Mouse (Mus musculus) left cerebral cortex, postnatal 14 days (tissue): ENCODE data around the gene Gm1043. TPM values are rescaled to one million over a fixed set of nuclear protein-coding genes. Genes with fewer than 3 reads are reported as not detected.
A peak's percentile ranks its signal among the peaks of the same experiment; 100 is the strongest.

Source experiments
- DNase-seq, 2 experiments: peaks; one replicate each; pipeline ENCODE4 v3.0.0; 2021 to 2022; ENCODE audit warnings: low spot score in 2 of 2, mixed read lengths in 1 of 2
- intact Hi-C: fragments of 180-260 bp; cut with DNase I; formaldehyde crosslinking; loops from one replicate; pipeline ENCODE4 v1.15.1; 2025
- total RNA-seq, 2 experiments: library from RNA; stranded (reverse); gene quantifications; 2 replicates each; pipeline ENCODE4 v1.2.3; 2021

The Gm1043 gene
- total RNA-seq, 2 experiments from 2014 or later = 26.0 to 28.3 TPM

DNA sequence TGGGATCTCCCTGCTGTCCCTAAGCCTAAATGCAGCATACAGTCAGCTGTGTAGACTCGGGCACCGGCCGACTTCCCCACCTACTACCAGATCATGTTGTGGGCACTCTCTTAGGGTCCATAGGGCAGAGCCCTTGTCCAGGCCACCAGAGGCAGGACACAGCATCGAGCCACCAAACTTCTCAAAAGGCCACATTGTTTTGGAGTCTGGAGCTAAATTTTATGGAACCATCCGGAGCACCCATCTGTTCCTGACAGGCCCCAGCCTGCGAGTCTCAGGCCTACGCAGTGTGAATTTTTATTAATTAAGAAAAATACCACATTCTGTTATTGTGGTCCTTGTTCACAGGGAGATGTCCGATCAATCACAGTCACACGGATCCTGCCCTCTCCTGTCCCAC is 94.7 kb downstream of the Gm1043 start:
- DNase-seq = no peak
- intact Hi-C loops = no loop called here

DNA sequence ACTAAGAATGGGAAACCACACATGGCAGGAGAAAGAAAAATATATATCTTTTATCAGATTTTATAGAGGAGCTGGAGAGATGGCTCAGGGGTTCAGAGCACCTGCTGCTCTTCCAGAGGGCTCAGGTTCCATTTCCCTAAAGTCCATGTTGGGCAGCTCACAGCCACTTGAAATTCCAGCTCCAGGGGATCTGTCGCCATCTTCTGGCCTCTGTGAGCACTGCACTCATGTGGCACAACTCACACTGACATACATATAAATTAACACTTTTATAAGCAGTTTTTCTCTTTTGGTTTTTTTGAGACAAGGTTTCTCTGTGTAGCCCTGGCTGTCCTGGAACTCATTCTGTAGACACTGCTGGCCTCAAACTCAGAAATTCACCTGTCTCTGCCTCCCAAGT is 95.5 kb downstream of the Gm1043 start:
- intact Hi-C loops = no loop called here

DNA sequence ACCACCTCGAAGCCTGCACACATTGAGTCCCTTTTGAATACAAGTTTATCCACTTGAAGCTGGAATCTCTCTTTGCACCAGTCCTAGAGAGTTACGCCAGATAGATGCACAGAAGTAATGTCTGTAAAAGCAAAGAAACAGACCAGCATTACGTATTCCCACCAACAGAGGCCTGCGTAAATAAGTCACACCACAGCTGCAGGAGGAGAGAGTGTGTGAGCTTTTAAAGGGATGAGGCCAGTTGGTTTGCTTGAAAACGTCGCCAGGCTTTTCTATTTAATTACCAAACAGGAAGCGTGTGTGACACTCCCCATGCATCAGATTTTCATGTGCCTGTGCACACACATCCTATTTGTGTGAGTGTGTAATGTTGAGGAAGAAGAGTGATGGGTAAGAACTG is 99.4 kb downstream of the Gm1043 start:
- intact Hi-C loops = no loop called here
- no peak for DNase-seq

More for the DNA sequence above, 95.5 kb downstream of the Gm1043 start:
- DNase-seq = no peak

DNA sequence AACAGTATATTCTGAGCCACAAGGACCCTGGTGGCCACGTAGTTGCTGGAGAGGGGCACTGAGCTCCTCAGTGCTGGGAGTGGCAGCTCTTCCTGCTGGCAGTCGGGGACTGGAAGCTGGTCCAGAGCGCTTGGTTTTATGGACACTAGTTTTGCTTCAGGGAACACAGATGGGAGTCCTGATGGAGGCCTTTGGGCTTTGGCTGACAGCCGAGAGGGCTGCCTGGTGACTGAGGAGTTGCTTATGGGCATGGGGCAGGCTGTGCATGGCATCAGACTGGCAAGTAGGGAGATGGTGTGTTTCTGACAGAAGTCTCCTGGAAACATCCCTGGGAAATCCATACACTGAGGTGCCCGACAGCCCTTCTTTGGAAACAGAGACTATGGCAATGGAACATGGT is 105.2 kb downstream of the Gm1043 start:
- intact Hi-C loops = no loop called here
- no peak for DNase-seq

DNA sequence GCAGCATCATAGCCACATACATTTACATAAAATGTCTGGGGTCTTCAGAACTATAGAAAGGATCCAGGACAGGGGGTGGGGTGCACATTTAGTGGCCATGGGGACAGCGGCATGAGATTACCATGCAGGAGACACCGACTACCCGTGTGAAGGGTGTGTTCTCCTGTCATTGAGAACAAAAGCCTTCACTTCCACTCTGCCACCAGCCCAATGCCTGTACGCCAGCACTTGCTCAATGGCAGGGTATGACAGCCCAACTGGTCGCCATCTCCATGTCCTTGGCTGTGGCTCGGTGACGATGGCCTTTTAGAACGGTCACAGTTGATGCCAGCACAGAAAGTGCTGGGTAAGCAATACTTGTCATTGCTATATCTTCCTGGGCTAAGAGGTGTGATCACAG is 111.0 kb downstream of the Gm1043 start:
- intact Hi-C loops = no loop called here
- DNase-seq = no peak

DNA sequence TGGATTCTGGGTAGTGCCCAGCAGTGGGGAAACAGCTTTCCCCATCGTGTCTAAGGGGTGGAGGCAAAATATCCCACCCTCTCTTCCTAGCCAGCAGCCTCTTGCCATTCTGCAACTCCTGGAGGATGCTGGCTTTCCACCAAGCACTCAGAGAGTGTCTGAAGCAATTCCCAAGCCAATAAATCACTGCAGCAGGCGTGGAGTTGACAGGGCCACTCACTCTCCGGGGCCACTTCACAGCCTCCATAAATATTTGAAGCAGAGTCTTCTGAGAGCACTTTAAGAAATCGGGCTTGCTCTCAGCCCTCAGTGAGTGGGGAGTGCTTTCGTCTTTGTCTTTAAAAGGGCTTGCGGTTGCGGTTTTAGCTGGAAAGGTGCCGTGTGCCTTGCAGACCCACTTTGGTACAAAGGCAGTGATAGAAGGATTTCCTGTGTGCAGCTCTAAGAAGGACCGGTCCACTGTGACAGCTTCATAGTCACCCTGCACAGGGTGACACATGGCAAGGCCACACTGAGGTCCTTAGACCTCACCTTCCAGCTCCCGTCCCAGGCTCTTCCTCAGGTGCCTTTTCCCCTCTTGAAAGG is 111.6 kb downstream of the Gm1043 start:
- no peak for DNase-seq
- intact Hi-C loops = no loop called here

DNA sequence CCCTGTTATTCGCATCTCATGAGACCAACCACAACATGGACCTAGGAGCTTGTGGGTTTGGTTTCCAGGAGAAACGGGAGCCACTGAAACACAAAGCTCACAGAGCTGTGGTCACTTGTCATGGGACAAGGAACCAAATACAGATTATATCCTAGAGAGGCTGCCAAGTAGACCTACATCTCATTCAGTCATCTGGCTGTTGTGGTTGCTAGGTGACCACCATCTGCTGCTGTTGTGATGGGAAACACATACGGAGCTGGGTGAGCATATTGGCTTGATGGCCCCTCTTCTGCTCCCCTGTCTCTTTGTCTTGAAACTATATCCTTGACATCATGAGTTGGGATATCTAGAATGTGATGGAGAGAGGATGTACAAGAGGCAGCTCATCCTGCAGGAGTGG is 112.3 kb downstream of the Gm1043 start:
- intact Hi-C loops = no loop called here
- peak in 1 of 2 experiments; percentile 57 for DNase-seq

DNA sequence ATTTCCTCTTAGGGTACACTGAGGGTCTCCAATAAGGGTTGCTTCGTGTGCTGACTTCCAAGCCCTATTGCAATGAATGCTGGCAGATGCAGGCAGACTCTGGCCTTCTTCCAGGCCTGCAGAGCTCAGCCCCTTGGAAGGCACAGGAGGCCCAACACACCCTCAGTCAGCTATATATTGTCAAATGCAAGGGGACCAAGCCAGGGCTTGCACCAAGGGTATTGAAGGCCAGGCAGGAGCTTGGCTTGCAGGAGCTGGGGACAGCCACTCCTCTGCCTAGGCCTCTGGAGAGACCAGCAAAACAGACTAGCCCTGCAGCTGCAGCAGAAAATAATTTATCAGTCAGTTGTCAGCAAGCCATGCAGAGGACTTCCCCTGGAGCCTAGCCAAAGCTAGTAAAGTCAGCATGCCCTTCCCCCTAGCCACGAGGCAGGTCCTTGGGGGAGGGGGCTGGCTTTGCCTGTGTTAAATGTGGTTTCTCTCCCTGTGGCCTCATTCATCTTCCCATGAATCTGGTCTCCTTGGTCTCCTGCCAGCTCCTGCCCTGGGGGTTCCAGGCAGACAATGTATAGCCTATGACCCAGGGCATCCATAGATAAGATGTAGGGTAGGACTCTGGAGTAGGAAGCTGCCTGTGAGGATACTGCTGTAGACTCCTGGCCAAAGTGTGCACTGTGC is 113.0 kb downstream of the Gm1043 start:
- DNase-seq = no peak
- intact Hi-C loops = no loop called here

DNA sequence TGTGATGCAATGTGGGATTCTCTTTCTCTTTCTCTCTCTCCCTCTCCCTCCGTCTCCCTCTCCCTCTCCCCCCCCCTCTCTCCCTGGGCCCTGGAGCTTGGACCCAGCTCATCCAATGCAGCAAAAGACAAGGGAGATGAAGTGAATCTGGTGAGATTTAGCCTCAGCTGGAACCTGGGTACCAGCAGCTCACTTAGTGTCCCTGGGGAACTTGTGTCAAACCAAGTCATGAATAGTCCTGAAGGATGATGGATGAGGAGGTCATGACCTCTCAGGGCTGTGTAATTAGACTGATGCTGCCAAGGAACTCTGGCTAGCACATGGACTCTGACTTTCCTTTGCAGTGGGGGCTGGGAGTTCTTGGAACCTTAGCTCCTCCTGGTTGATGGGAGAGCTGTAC is 117.1 kb downstream of the Gm1043 start:
- DNase-seq = no peak
- intact Hi-C loops = no loop called here

DNA sequence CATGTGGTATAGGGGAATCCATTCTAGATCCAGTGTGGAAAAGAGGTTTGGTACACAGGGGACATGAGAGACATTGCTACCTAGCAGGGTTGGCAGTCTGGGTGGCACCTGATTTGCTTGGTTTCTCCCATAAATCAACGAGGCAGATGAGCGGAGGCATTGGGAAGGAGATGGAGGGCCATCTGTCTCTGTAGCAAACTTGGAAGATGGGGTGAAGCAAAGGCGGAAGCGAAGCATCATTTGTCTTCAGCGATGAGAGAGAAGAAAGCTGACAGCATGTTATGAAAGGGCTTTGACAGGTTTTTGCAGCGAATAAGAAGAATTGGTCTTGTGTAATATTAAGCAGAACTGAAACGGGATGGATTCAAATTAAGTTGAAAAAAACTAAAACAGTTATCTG is 119.7 kb downstream of the Gm1043 start:
- no peak for DNase-seq
- intact Hi-C loops = no loop called here

DNA sequence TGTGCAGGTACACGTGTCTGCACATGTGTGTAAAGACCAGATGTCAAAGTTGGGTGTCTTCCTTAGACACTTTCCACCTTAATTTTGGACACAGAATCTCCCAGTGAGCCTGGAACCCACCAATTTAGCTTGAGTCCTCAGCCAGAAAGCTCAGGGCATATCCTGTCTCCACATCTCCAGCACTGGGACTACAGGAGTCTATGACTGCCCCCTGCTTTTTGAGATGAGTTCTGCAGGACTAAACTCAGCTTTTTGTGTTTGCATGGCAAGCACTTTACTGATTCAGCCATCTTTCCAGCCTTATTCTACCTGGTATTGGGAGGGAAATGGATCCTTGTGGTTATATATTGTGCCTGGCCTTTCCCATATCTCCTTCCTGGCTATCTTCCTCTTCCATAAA is 120.2 kb downstream of the Gm1043 start:
- no peak for DNase-seq

DNA sequence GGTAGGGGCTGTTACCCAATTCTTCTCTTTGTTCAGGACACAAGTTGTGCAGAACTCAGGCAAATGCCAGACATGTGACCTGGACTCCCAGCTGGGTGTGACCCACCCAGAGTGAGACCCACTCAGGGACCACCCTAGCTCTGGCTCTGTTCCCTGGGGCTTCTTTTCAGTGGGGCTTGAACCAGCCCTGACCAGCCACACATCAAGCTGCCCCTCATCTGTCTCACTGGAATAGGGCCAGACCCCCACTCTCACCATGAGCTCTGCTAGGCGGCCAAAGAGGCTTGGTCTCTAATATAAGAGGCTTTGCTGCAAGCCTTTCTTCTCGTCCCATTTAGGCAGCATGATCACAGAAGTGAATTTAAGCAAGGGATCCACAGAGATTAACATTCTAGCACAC is 121.2 kb downstream of the Gm1043 start:
- intact Hi-C loops = no loop called here
- DNase-seq = no peak

More for the DNA sequence above, 120.2 kb downstream of the Gm1043 start:
- intact Hi-C loops = no loop called here

DNA sequence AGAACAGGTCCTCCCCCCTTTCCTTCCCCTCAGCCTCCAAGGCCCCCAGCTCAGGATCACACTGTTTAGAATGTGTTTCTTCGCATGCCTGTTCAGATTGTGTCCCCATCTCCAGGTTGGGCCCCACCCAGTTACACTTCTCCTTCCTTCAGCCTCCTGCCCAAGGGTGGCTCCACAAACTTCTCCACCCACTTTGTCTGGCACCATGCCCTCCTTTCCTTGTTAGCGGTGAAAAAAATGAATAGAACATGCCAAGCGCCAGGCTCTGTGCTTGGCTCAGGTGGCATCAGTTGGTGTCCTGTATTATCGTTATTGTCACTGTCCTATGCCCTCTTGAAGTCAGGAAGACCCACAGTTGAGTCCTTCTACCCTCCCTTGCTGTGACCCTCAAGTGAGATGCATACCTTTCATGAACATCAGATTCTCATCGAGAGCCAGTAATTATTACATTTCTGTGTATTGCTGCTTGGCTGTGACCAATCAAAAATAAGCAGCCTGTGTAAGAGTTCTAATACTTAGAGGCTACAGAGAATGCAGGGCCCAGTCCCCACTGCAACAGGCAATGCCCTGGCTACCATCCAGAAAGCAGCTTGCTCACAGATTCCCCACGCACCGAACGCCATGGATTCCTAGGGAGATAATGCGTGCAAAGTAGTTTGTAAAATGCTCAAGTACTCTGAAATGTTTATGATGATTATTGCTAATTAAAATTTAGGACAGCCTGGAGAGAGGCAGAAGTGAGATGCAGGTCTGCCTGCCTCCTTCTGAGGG is 128.0 kb downstream of the Gm1043 start:
- intact Hi-C loops = no loop called here
- no peak for DNase-seq

DNA sequence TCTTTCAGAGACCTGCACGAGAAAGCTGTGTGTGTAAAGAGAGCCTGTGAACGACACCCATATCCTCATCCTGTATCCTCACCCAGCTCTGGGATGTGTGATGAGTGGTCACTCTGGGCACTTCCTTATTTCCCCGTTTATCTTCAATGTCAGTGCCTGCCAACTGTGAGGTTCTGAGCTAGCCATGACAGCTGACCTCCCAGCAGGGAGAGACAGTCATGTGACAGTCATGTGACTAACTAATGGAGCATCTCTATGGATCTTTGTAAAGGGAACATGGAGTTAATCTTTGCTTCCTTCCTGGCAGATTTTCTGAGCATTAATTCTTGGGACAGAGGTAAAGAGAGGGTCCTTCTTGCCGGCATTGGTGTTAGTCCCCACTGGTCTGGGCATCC is 128.5 kb downstream of the Gm1043 start:
- intact Hi-C loops = no loop called here

DNA sequence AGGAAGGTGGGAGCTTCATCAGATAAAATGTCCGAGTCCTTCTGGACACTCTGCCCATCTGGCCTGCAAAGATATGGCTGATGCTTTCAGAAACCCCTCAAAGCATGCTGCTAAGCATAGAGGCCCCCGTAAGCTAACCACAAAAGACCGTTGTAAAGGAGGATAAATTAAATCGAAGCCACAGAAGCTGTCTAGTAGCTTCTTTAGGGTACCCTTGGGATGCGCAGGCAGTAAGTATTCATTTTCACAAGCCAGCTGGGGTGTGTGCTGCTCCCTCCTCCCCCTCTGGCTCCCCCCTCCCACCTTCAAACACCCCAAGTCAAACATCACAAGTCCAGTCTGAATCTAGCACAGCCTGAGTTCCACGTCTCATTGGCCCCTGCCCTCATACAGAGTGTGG is 129.4 kb downstream of the Gm1043 start:
- intact Hi-C loops = no loop called here

More for the DNA sequence above, 128.5 kb downstream of the Gm1043 start:
- DNase-seq = no peak

DNA sequence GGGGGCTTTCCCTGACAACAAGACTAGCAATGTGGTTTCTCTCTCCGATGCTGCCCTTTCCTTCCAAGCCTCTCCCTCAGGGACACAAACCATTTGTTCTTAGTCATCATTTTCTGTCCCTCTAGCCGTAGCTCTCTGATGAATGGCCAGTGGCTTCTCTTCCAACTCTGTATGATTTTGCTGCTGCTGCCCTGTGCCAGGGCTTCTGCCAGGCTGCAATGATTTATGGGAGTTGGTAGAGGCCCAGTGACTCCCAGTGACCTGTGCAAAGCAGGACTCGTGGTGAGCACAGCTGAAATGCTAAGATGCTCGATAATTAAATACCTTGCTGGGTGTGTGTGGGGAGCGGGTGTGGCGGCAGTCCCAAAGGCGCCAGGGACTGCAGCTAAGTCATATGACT is 130.1 kb downstream of the Gm1043 start:
- DNase-seq = no peak
- intact Hi-C loops = no loop called here

More for the DNA sequence above, 129.4 kb downstream of the Gm1043 start:
- DNase-seq = no peak

DNA sequence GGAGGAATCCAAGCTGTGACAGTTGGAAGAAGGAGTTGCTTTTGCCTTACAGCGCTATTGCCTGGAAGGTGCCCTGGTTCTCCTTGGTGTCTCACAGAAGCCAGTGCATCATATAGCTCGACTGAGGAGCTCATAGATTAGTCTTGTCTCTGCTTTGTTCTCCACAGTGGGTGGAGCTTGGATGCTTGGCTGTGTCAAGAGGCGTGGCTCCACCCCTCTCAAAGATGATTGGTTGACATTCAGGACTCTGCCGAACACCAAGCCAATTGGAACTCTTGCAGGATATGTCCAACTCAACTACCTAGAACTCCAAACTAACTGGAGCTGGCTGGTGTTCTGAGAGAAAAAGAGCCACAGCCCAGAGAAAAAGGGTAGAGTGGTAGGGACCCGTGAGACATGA is 134.4 kb downstream of the Gm1043 start:
- intact Hi-C loops = no loop called here
- no peak for DNase-seq

DNA sequence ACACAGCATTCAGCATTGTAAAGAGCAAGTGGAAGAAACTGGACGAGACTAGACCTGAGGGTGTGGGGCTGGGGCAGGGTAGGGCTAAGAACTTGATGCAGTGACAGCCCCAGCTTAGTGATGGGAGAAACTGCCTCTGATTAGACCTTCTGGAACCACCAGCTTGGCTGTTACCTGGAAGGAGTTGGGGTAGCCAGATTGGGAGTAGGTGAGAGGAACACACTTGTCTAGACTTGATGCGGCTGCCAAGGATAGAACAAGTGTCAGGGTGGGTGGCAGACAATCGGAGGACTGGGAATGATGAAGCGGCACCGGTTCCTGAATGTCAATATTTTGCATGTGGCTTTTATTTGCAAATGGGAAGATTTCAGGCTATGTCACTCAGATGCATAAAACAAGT is 135.4 kb downstream of the Gm1043 start:
- no peak for DNase-seq
- intact Hi-C loops = no loop called here

DNA sequence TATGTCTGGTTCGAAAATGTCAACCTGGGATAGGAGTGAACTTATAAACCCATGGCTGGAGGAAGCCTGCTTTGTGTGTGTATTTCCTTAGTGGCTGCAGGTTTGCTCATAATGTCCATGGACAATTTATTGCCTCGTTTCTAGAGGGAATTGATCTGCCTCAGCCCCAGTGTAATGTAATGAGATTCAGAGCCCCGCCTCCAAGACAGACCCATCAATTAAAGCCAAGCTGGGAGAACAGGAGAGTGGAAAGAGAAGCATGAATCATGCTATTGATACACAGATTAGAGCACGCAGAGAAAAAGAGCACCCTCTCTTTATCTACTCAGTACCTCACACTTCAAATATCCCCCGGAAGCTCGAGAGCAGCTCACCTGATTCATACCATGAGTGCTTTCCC is 136.4 kb downstream of the Gm1043 start:
- intact Hi-C loops = no loop called here
- DNase-seq = no peak

DNA sequence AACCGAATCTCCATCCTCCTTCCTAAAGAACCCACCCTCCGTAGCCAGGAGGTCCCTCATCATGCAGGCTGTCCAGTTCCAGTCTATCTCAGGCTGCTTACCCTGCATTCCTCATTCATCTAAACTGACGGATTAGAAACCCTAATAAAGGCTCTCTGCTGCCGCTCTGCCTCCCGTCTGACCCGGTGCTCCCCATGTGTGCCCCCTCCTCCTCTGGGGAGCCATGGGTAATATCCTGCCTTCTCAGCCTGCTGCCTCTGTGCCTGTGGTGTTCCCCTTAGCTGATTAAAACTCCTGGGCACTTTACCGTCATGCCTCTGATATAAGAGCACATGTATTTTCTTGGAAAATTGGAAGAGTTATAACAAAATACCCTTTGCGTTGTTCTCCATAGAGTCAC is 137.1 kb downstream of the Gm1043 start:
- no peak for DNase-seq
- intact Hi-C loops = no loop called here

DNA sequence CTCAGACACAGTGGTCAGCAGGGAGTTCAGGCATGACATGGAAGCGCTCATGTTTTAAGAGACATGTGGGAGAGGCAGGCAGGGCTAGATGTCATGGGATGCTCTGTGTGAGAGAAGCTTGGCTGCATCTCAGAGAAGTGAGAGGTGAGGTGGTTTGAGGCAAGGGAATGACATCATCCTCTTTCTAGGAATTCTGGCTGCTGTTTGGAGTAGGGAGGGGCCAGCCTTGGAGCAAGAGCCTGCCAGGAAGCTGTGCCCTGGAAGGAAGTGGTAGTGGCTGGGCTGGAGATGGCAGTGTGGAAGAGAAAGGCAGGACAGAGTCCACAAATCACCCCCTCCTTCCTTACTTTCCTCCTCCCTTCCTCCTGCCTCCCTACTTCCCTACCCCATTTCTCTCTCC is 140.5 kb downstream of the Gm1043 start:
- intact Hi-C loops = no loop called here

More for the DNA sequence above, 140.5 kb downstream of the Gm1043 start:
- peak in 1 of 2 experiments; percentile 57 for DNase-seq
